Mouse (Mus musculus) midbrain, embryonic 11.5 days (tissue): ENCODE measurements around the gene Nexn. TPM values are rescaled to one million over a fixed set of nuclear protein-coding genes. Genes with fewer than 3 reads are reported as not detected.

ENCODE experiments used
- ATAC-seq: fragments of 200-750 bp; cut with Nextera tagmentation; 2 replicates; pipeline ENCODE4 v1.8.0; 2017; ENCODE audit warnings: moderate TSS enrichment, moderate library complexity; ENCODE audit not compliant: low FRiP score
- DNase-seq: peaks from one replicate; pipeline ENCODE4 v3.0.0; 2015; ENCODE audit warnings: low spot score; ENCODE audit errors: missing footprints
- H3K27ac ChIP-seq: fragments of 300-500 bp; sonication (generic); 2 replicates; pipeline ENCODE4 v1.5.1; 2014; ENCODE audit warnings: low read depth, low read length
- H3K27me3 ChIP-seq: fragments of 300-500 bp; sonication (generic); 2 replicates; pipeline ENCODE4 v1.6.1; 2014; ENCODE audit warnings: mild to moderate bottlenecking, low read length, moderate library complexity, mixed read lengths; ENCODE audit not compliant: control insufficient read depth, insufficient read depth
- H3K36me3 ChIP-seq: fragments of 300-500 bp; sonication (generic); 2 replicates; pipeline ENCODE4 v1.6.1; 2014; ENCODE audit warnings: mild to moderate bottlenecking, low read length, moderate library complexity, mixed read lengths; ENCODE audit not compliant: control insufficient read depth, insufficient read depth
- H3K4me1 ChIP-seq: fragments of 300-500 bp; sonication (generic); 2 replicates; pipeline ENCODE4 v1.6.1; 2014; ENCODE audit warnings: low read length; ENCODE audit not compliant: control insufficient read depth, insufficient read depth
- H3K4me2 ChIP-seq: fragments of 300-500 bp; sonication (generic); 2 replicates; pipeline ENCODE4 v1.6.1; 2014; ENCODE audit warnings: mild to moderate bottlenecking, moderate library complexity
- H3K4me3 ChIP-seq: fragments of 300-500 bp; sonication (generic); 2 replicates; pipeline ENCODE4 v1.5.1; 2014; ENCODE audit warnings: low read depth, low read length
- H3K9ac ChIP-seq: fragments of 300-500 bp; sonication (generic); 2 replicates; pipeline ENCODE4 v1.6.1; 2014; ENCODE audit warnings: low read length
- H3K9me3 ChIP-seq: fragments of 300-500 bp; sonication (generic); 2 replicates; pipeline ENCODE4 v1.6.1; 2016; ENCODE audit warnings: low read length; ENCODE audit not compliant: control insufficient read depth
- WGBS: fragments of 180-500 bp; shearing (Covaris S2); extraction: QIAGEN DNeasy Blood & Tissue Kit; methylation state at CpG from one replicate; pipeline ENCODE4 v1.1.7; 2014; 5-methylcytosine and 5-hydroxymethylcytosine counted together
- polyA plus RNA-seq: library from polyadenylated mRNA; unstranded; fragments of >200 nt; fragmentation: Nextera tagmentation; extraction: Ambion mirVana; gene quantifications from 2 replicates; pipeline ENCODE4 v1.2.1, GENCODE M21; 2014

Gene Nexn
- polyA plus RNA-seq, 1 experiment from 2014 or later, result 2.6 TPM

- H3K4me3 ChIP-seq, result no peak overlapping the region
- H3K9me3 ChIP-seq, result no peaks in the 10 kb centered on the region
- WGBS, result 84% methylated on average over 9 of the region's 9 CpGs
- no peaks in the 10 kb centered on the region for H3K36me3 ChIP-seq
- H3K27ac ChIP-seq, result no peak overlapping the region
- DNase-seq (no peak), ATAC-seq (no peak)
- peaks cover 3% of the 10 kb centered on the region for H3K4me1 ChIP-seq
- no peaks in the 10 kb centered on the region for H3K27me3 ChIP-seq
- H3K9ac ChIP-seq, result no peak overlapping the region
- no peak overlapping the region for H3K4me2 ChIP-seq
These were observed 75.3 kb downstream of the Nexn start for GRCm38 (mm10) chr3:152190679-152191477.

- Histone ChIP-seq H3K4me3 (no peak overlapping the region), H3K27ac (no peak overlapping the region), H3K4me2 (no peak overlapping the region), H3K9me3 (no peaks in the 10 kb centered on the region), H3K27me3 (no peaks in the 10 kb centered on the region), H3K9ac (no peak overlapping the region), H3K4me1 (peaks cover 3% of the 10 kb centered on the region), H3K36me3 (no peaks in the 10 kb centered on the region)
- ATAC-seq (no peak), DNase-seq (no peak)
- WGBS, result 80% methylated on average over 4 of the region's 4 CpGs
These were observed 76.8 kb downstream of the Nexn start for GRCm38 (mm10) chr3:152189306-152189705.

Other genes with a start within 250 kb of the Nexn start
- gene Gipc2, start 100.1 kb downstream of the Nexn start, polyA plus RNA-seq, result 1.5 and 2.1 TPM in 2 replicates
- gene Dnajb4, start 56.0 kb downstream of the Nexn start, polyA plus RNA-seq, result 26.6 and 29.0 TPM in 2 replicates
- gene Fubp1, start 55.9 kb downstream of the Nexn start, polyA plus RNA-seq, result 452 and 457 TPM in 2 replicates
- gene Miga1, start 74.1 kb upstream of the Nexn start, polyA plus RNA-seq, result 19.3 and 21.8 TPM in 2 replicates
- gene Usp33, start 80.1 kb upstream of the Nexn start, polyA plus RNA-seq, result 65.6 and 73.2 TPM in 2 replicates
- 62.2 and 63.1 TPM in 2 replicates for gene Zzz3, start 129.1 kb upstream of the Nexn start, polyA plus RNA-seq